Mouse (Mus musculus) liver, postnatal 0 days (tissue): ENCODE data around the gene Clk2.

Experiments used
- CTCF ChIP-seq: sonication (generic); IDR thresholded peaks from 2 replicates; pipeline ENCODE4 v1.5.1; 2016; ENCODE audit warnings: antibody characterized with exemption, low read depth
- EP300 ChIP-seq: IDR thresholded peaks from 2 replicates; pipeline ENCODE4 v1.6.1; 2016; ENCODE audit warnings: antibody characterized with exemption, low read depth, mild to moderate bottlenecking

DNA sequence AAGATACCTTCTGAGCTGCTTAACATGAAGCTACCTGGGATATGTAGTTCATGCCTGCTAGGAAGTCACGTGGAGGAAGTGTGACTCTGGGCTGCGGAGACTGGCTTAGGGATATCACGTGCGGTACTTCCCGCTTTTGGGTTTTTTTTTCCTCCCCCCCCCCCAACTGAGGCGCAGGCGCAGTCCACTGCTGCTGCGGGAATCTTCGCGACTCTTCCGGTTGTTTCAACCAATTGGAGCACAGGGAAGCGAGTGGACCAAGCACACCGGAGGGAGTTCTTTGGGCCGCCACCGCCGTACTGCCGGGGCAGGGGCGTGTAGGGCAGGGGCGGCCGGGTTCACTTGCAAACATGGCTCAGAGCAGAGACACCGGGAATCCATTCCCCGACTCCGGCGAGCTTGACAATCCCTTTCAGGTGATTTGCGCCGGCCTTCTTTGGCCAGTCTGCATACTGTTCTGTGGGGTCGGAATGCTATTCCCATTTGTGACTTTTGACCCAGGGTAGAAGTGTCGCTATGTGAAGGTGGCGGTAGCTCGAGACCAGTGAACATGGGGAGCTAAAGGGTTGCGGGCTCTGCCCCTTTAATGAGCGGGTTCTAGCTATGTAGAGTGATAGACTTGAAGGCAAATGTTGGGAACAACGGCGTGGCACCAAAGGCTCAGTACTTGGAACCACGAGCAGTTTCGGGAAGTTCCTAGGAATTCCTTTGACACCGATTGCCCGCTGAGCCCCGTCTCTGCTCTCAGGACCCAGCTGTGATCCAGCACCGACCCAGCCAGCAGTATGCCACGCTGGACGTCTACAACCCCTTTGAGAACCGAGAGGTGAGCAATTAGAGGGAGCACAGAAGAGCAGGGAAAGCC lies 12.9 kb downstream of the Clk2 start, which contains the start of gene Scamp3:
- TF ChIP-seq CTCF, result no peak
- no peak for TF ChIP-seq EP300
